Comparison of ENCODE assay signal across 20 mouse cellular contexts in genomic region chr4:105425086-105425485, GRCm38 (mm10).
"Had no signal": no experiment of that assay in that cellular context is flagged by ENCODE, and none has a peak within 500 bp of the region (broad histone marks: within the 10 kb centered on the region; RNA-seq: fewer than 3 reads in every experiment).

No protein-coding gene starts in this region.

- ATAC-seq: liver, embryonic 12.5 days; midbrain, embryonic 13.5 days; midbrain, embryonic 16.5 days had no signal

- H3K4me3 ChIP-seq: limb, embryonic 13.5 days; liver, embryonic 12.5 days; liver, embryonic 15.5 days; lung, embryonic 15.5 days; megakaryocyte, embryonic 14.5 days; midbrain, embryonic 10.5 days; midbrain, embryonic 13.5 days; myocyte; neural tube, embryonic 13.5 days had no signal

- H3K9ac ChIP-seq: limb, embryonic 13.5 days; liver, embryonic 12.5 days; liver, embryonic 15.5 days; lung, embryonic 15.5 days; midbrain, embryonic 13.5 days; neural tube, embryonic 13.5 days had no signal

- H3K4me1 ChIP-seq: liver, embryonic 12.5 days; liver, embryonic 15.5 days; lung, embryonic 15.5 days; megakaryocyte, embryonic 14.5 days; midbrain, embryonic 10.5 days; midbrain, embryonic 13.5 days; neural tube, embryonic 13.5 days had no signal

- DNase-seq: left cerebral cortex, postnatal 4 days; liver; lung, adult 18-20 months; lung, postnatal 10 days; lung, postnatal 36 days; retina, postnatal 1 day; right cerebral cortex, postnatal 25 days; spleen, adult 18-20 months; thymus, adult 18-20 months; thymus, postnatal 4 days had no signal

- H3K27me3 ChIP-seq: limb, embryonic 13.5 days; liver, embryonic 12.5 days; liver, embryonic 15.5 days; lung, embryonic 15.5 days; midbrain, embryonic 13.5 days; neural tube, embryonic 13.5 days had no signal

- H3K9me3 ChIP-seq: limb, embryonic 13.5 days; liver, embryonic 12.5 days; liver, embryonic 15.5 days; lung, embryonic 15.5 days; midbrain, embryonic 10.5 days; midbrain, embryonic 13.5 days; neural tube, embryonic 13.5 days had no signal

- H3K27ac ChIP-seq: limb, embryonic 13.5 days; liver, embryonic 12.5 days; liver, embryonic 15.5 days; midbrain, embryonic 10.5 days; midbrain, embryonic 13.5 days; neural tube, embryonic 13.5 days had no signal

- H3K36me3 ChIP-seq: limb, embryonic 13.5 days; liver, embryonic 12.5 days; liver, embryonic 15.5 days; lung, embryonic 15.5 days; midbrain, embryonic 10.5 days; midbrain, embryonic 13.5 days; neural tube, embryonic 13.5 days had no signal

- H3K4me2 ChIP-seq: limb, embryonic 13.5 days; liver, embryonic 12.5 days; liver, embryonic 15.5 days; lung, embryonic 15.5 days; midbrain, embryonic 13.5 days; neural tube, embryonic 13.5 days had no signal
